Mouse (Mus musculus): Measurements from ENCODE around the gene Gm17349.

DNA sequence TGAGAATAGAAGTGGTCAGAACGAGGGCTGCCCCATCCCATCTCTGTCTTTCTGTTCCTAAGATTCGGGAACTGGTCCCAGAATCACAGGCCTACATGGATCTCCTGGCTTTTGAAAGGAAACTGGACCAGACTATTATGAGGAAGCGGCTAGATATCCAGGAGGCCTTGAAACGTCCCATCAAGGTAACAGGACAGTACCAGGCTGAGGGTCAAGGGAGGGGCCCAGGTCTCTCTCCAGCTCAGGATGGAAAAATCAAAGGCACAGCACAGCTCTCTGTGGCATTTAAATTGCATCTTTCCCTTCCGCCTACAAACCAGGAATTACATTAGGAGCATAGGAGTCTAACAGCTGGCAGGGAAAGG is 1.6 kb downstream of the Gm17349 start:
- TF ChIP-seq CTCF (IDR thresholded peaks at IDR 0.05; ENCODE audit: low read depth) = no peak
- no peak for TF ChIP-seq EP300 (IDR thresholded peaks at IDR 0.05; ENCODE audit: low read depth)

Measured in liver, embryonic 14.5 days (tissue).